Mouse (Mus musculus): ENCODE measurements around the gene 4930519P11Rik. TPM values are rescaled to one million over a fixed set of nuclear protein-coding genes. Genes with fewer than 3 reads are reported as not detected.

The 4930519P11Rik gene
- polyA plus RNA-seq, 1 experiment: 1.7 TPM

DNA sequence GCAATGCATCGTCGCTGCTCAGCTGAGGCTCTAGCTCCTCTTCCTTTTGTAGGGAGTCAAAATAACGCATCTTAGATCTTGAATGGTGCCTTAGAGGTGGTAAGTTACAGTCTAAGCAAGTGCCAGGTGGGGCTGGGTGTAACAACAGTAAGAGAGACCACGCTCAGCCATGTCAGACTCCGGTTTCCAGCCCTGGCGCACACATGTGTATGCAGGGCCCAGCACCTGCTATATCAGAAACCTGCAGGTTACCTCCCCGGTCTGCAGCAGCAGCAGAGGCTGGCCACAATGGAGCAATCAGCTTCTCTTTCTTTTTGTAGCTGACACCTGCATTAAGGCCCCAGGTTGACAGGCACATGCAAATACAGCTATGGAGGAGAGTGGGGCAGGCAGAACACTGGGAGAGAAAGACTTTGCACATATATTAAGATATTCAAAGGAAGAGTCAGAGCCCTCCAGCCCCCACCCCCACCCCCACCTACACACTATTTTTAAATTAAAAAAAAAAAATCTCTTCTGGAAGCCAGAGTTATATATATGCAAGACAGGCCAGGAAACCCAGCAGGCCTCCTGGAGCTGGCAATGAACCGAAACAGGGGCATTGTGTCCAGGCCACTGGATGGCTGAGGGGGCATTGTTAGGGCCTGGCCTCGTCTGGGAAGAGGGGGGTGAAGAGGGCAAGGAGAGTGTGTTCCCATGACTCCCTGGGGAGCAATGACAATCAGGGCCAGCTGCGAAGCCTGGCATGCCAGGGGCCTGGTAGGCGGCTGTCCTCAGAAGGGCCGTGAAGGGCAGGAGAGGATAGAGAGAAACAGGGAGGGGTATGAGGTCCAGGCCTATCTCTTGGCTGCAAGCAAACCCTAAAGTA, 36.1 kb downstream of the 4930519P11Rik start:
- no peak for TF ChIP-seq GATA1 (IDR thresholded peaks at IDR 0.05; ENCODE audit: low read length)

DNA sequence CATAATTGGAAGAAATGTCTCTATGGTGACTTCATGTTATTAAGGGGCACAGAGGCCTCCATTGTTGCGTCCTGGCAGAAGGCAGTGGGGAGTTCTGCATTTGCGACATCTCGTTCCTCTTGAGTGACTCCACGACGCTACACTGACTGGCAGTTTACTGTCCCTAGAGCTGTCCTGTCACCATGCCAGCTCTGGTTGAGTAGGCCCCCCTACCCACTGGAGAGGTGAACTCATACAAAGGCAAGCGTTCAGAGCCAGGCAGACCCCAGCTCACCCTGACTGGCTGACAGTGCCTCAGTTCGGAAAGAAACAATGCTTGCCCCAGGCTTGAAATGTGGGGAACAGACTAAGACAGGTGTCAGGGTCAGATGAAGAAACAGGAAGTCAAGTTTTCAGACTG, 39.0 kb downstream of the 4930519P11Rik start:
- TF ChIP-seq GATA1 (IDR thresholded peaks at IDR 0.05; ENCODE audit: low read length): no peak

DNA sequence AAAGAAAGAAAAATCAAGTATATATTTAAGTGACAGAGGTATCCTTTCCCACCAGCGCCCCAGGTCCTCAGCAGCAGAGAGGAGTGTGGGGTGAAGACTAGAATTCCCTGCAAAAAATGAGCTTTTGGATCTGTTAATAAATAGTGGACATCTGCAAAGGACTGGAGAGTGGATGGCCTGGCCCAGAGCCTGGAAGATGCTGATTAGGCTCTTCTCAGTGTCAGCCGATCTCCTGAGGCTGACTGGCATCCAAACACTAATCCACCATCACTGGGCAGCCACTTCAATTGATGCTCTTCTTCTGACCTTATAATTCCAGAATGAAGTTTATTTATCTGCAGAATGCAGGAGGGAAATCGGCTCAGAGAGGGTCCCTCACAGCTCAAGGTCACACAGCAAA, 40.2 kb downstream of the 4930519P11Rik start:
- TF ChIP-seq GATA1 (IDR thresholded peaks at IDR 0.05; ENCODE audit: low read length): no peak

DNA sequence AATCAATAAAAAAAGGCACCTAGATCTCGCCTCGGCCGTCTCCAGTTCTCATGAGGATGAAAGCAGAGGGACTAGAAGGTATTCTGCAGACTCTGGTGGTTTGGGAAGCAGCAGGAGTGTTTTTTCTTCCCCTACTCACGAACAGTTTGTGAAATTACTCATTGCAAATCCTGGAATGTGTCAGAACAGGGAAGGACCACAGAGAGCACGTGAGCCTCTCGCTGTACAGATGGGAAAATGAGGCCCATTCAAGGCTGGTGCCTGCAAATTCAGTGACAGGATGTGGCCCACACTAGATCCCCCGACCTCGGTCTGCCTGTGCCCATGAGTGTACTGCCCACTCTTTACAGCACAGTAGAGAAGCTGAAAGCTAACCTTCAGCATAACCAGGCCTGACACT, 41.3 kb downstream of the 4930519P11Rik start:
- no peak for TF ChIP-seq GATA1 (IDR thresholded peaks at IDR 0.05; ENCODE audit: low read length)

DNA sequence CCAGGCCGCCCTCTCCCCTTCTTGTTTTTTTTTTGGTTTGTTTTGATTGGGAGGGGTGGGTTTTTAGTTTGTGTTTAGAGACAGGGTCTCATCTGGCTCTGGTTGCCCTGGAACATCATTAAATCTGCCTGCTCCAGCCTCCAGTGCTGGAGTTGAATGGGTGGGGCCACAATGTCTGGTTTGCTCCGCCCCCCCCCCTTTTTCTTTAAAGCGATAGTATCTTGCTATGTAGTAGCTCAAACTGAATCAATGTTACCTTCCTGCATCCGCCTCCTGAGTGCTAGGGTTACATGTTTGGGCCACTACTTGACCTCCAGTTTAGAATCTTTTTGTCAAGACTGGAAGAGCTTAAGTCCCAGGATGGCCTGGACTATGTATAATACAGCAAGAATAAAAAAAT, 42.0 kb downstream of the 4930519P11Rik start:
- TF ChIP-seq GATA1 (IDR thresholded peaks at IDR 0.05; ENCODE audit: low read length): no peak

DNA sequence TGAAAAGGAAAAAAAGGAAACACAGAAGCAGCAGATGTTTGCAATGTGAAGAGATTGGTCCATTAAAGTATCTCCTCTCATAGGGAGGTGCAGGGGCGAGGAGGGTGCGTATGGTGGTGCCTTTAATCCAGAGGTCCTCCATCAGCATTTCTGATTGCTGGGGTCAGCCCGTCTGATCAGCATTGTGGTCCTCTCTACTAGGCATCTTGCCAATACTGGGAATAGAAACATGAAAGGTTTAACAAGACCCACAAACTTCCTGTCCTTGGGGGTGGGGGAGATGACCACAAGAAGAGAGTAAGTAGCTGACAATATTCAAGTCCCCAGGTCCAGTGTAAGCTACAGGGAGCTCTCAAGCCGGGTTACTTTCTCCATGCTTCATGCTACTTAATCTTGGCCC, 42.6 kb downstream of the 4930519P11Rik start:
- TF ChIP-seq GATA1 (IDR thresholded peaks at IDR 0.05; ENCODE audit: low read length): no peak

DNA sequence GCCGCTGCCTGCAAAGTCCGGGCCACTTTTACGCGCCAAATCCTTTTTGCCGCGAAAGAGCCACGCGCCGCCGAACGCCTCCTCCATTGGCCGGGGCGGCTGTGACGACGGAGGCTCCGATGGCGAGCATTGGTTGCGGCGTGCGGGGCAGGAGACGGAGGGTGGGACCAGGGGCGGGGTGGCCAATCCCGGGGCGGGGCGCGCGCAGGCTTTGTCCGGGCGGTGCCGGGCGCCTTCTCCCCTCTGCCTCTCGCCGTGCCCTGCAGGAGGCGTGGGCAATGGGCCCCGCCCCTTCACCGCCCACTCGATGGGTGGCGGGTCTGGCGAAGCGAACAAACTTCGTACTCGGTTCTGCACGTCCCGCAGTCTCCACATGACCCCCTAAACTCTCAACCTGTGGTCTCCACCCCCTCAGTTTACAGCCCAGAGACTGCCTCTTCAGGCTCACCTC, 43.4 kb downstream of the 4930519P11Rik start, which contains the start of gene E2f1:
Gene E2f1, minus strand, starts transcription at position 57 of the 451 bp plus-strand sequence.
- TF ChIP-seq GATA1 (IDR thresholded peaks at IDR 0.05; ENCODE audit: low read length): no peak

DNA sequence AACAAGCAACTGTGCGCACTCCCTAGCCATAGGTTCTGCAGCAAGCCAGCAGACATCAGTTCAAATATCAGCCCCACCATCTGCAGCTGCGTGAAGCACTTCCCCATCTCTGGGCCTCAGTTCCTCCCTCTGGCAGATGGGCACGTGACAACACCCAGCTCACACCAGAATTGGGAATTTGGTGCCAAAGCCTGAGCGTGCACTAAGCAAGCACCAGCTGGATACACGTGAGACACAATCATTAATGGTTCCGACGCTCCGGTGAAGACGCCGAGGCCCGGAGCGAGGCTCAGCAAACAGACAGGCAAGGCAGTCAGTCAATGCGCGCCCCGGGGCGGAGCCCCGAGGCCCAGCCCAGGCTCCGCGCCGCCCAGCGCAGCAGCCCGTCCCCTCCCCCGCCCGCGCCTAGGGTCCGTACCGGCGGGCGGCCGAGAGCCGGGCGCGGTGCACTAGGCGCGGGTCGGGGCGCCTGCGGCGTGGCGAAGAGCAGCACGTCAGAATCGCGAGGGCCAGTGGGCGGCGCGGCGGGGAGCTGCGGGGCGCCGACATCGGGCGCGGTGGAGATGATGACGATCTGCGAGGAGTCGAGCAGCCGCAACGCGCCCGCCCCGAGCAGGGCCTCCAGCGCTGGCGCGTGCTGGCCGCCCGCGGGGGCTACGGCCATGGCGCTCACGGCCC, 44.0 kb downstream of the 4930519P11Rik start:
- no peak for TF ChIP-seq GATA1 (IDR thresholded peaks at IDR 0.05; ENCODE audit: low read length)

DNA sequence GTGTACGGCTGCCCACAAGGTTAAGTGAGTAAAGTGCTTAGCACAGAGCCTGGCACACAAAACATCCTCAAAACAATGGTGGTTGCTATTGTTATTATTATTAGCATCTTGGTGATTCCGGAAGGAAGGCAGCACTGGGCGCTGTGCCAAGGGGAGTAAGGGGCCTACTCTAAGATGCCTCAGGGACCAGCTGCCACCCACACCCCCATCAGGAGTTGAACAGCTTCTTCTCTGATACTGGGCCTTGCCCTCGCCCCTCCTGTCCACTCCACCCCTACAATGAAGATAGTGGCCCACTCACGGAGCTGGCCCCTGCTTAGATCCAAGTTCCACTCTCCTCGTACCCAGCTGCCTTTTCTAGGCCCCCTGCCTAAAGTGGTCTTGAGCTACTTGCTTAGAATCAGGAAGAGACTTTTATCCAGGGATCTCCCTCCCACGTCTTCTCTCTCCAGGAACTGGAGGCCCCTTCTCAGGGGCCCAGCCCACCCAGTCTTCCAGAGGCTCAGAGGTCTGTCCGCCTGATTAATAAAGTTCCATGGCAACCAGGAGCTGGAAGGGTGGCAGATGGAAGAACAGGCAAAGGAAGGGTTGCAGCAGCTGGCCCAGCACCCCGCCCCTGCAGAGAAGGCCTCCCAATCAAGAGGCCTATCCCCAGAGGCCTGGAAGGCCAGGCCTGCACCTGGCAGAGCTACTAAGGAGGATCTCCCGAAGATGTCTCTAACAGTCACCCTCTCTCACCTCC, 44.7 kb downstream of the 4930519P11Rik start:
- no peak for TF ChIP-seq GATA1 (IDR thresholded peaks at IDR 0.05; ENCODE audit: low read length)

DNA sequence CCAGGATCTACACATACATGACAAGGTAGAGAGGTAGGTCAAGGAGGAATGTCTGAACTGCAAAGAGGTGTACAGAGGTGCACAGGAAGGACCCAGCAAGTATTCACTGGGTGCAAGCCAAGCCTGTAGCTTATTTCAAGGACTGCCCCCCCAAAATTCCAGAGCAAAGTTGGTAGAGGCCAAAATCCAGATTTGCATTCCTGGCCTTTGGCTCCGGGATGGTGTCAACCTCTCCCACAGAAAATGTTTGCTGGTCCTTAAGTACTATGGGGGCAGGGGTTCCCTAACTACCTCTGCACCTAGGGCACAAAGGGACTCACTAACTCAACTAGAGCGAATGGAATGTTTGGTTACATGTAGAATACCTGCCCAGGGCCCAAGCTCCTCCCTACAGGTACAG, 45.5 kb downstream of the 4930519P11Rik start:
- TF ChIP-seq GATA1 (IDR thresholded peaks at IDR 0.05; ENCODE audit: low read length): no peak

DNA sequence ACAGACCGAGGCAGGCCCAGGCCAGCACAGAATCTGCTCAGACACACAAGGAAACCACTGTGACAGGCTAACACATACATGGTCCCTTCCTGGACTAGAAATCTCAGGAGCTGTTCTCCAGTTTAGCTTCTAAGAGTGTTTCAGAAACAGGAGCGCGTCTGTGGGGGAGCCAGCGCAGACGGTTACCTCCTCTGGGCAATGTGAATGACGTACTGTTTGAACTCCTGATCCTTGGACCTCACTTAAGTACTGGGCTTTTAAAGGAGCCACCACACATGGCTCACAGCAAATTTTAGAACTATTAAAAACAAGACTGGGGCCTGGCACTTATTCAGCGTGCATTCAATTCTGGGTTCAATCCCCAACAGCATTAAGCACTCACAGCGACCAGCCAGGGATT, 46.6 kb downstream of the 4930519P11Rik start:
- no peak for TF ChIP-seq GATA1 (IDR thresholded peaks at IDR 0.05; ENCODE audit: low read length)

DNA sequence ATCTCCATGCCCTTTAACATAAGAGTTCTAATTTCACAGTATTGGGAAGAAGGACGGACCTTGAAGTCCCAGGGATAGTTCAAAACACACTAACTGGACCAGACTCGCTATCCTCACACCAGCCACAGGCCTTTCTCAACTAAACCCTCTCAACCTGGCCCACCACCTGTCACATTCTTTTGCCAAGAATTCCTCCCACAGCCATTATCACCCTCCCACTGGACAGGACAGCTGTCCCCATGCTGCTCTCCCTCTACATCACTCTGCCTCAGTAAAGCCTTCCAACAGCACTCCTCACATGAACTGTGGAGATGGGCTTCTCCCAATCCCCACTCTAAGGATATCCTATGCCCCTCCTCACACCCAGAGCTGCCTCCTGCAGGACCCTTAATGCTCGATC, 47.7 kb downstream of the 4930519P11Rik start:
- no peak for TF ChIP-seq GATA1 (IDR thresholded peaks at IDR 0.05; ENCODE audit: low read length)

DNA sequence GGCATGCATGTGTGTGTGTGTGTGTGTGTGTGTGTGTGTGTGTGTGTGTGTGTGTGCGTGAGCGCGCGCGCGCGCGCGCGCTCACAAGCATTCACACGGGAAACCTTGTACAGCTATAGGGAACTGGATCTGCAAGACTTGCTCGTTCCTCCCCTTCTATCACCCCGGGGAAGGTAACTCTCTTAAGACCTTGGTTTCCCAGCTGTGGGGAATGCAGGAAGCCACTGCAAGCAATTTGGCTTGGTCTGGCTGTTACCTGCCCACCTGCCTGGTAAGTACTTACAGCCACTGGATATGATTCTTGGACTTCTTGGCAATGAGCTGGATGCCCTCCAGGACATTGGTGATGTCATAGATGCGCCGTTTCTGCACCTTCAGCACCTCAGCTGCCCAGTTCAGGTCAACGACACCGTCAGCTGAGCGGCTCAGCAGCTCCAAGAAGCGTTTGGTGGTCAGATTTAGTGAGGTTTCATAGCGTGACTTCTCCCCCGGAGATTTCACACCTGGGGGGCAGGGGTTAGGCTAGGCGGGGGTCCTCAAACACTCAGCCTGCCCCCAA, 49.5 kb downstream of the 4930519P11Rik start:
- no peak for TF ChIP-seq GATA1 (IDR thresholded peaks at IDR 0.05; ENCODE audit: low read length)

Other genes with a start within 250 kb of the 4930519P11Rik start
- gene Cdk5rap1, start 240.4 kb downstream of the 4930519P11Rik start, polyA plus RNA-seq (2012): 0.73 and 1.9 TPM in 2 replicates
- gene Snta1, start 205.3 kb downstream of the 4930519P11Rik start, polyA plus RNA-seq (2012): not detected in 2 replicates
- 8.8 and 12.1 TPM in 2 replicates for gene Cbfa2t2, start 177.0 kb downstream of the 4930519P11Rik start, polyA plus RNA-seq (2012)
- 0.27 TPM in 1 of 2 replicates, not detected in the other for gene 1700003F12Rik, start 66.4 kb downstream of the 4930519P11Rik start, polyA plus RNA-seq (2012)
- gene Actl10, start 61.7 kb downstream of the 4930519P11Rik start, polyA plus RNA-seq (2012): 0.06 TPM in 1 of 2 replicates, not detected in the other
- 4.0 and 5.2 TPM in 2 replicates for gene Necab3, start 54.5 kb downstream of the 4930519P11Rik start, polyA plus RNA-seq (2012)
- gene E2f1, start 43.5 kb downstream of the 4930519P11Rik start, polyA plus RNA-seq (2012): 77.0 and 90.7 TPM in 2 replicates
- 7.7 and 9.0 TPM in 2 replicates for gene Pxmp4, start 9.7 kb downstream of the 4930519P11Rik start, polyA plus RNA-seq (2012)
- gene Zfp341, start 140 bp downstream of the 4930519P11Rik start, polyA plus RNA-seq (2012): 8.9 and 10.5 TPM in 2 replicates
- gene Chmp4b, start 38.3 kb upstream of the 4930519P11Rik start, polyA plus RNA-seq (2012): 127 and 144 TPM in 2 replicates
- not detected in 2 replicates for gene Gm14214, start 156.6 kb upstream of the 4930519P11Rik start, polyA plus RNA-seq (2012)
- 628 and 845 TPM in 2 replicates for gene Raly, start 177.7 kb upstream of the 4930519P11Rik start, polyA plus RNA-seq (2012)
- 0.37 and 0.70 TPM in 2 replicates for gene a, start 178.0 kb upstream of the 4930519P11Rik start, polyA plus RNA-seq (2012)

Measured in G1E-ER4 (cell line).